Mouse (Mus musculus) neural tube, embryonic 14.5 days (tissue): ENCODE data around the gene C130032M10Rik. TPM values are rescaled to one million over a fixed set of nuclear protein-coding genes. Genes with fewer than 3 reads are reported as not detected.
"Not testable (repeated sequence)": the region's sequence is repeated elsewhere in the genome, so short reads cannot be mapped to it uniquely, and the experiment has no call there.

Experiments used
- ATAC-seq: fragments of 200-750 bp; cut with Nextera tagmentation; 2 replicates; pipeline ENCODE4 v1.8.0; 2017; ENCODE audit warnings: low read depth, mild to moderate bottlenecking, moderate TSS enrichment, moderate library complexity
- H3K27ac ChIP-seq: fragments of 300-500 bp; sonication (generic); 2 replicates; pipeline ENCODE4 v1.5.1; 2014; ENCODE audit warnings: low read depth, mild to moderate bottlenecking, control low read depth, low read length, moderate library complexity, mixed read lengths
- H3K27me3 ChIP-seq: fragments of 300-500 bp; sonication (generic); 2 replicates; pipeline ENCODE4 v1.6.1; 2014; ENCODE audit warnings: low read length; ENCODE audit not compliant: control insufficient read depth, insufficient read depth
- H3K36me3 ChIP-seq: fragments of 300-500 bp; sonication (generic); 2 replicates; pipeline ENCODE4 v1.6.1; 2014; ENCODE audit warnings: low read length, mixed read lengths; ENCODE audit not compliant: control insufficient read depth, insufficient read depth
- H3K4me1 ChIP-seq: fragments of 300-500 bp; sonication (generic); 2 replicates; pipeline ENCODE4 v1.6.1; 2014; ENCODE audit warnings: low read length; ENCODE audit not compliant: control insufficient read depth, insufficient read depth
- H3K4me2 ChIP-seq: fragments of 300-500 bp; sonication (generic); 2 replicates; pipeline ENCODE4 v1.6.1; 2014; ENCODE audit warnings: mild to moderate bottlenecking, low read depth, low read length, control low read depth
- H3K4me3 ChIP-seq: fragments of 300-500 bp; sonication (generic); 2 replicates; pipeline ENCODE4 v1.5.1; 2014; ENCODE audit warnings: low read depth, low read length, control low read depth, mixed read lengths
- H3K9ac ChIP-seq: fragments of 300-500 bp; sonication (generic); replicated peaks from 2 replicates; pipeline ENCODE4 v1.6.1; 2014; ENCODE audit warnings: low read depth, mild to moderate bottlenecking, control low read depth, low read length, mixed read lengths
- H3K9me3 ChIP-seq: fragments of 300-500 bp; sonication (generic); 2 replicates; pipeline ENCODE4 v1.6.1; 2016; ENCODE audit warnings: low read length; ENCODE audit not compliant: control insufficient read depth
- WGBS: fragments of 180-500 bp; shearing (Covaris S2); extraction: QIAGEN DNeasy Blood & Tissue Kit; methylation state at CpG from one replicate; pipeline ENCODE4 v1.1.7; 2014; 5-methylcytosine and 5-hydroxymethylcytosine counted together
- polyA plus RNA-seq: library from polyadenylated mRNA; unstranded; fragments of >200 nt; fragmentation: Nextera tagmentation; extraction: Ambion mirVana; gene quantifications from 2 replicates; pipeline ENCODE4 v1.2.1, GENCODE M21; 2014

The C130032M10Rik gene
- polyA plus RNA-seq, 1 experiment from 2014 or later: not detected

- no peak overlapping the region for H3K27ac ChIP-seq
- H3K4me2 ChIP-seq: no peak overlapping the region
- no peaks in the 10 kb centered on the region for H3K27me3 ChIP-seq
- no peak for ATAC-seq
- no peaks in the 10 kb centered on the region for H3K4me1 ChIP-seq
- no peak overlapping the region for H3K4me3 ChIP-seq
- H3K9me3 ChIP-seq: no peaks in the 10 kb centered on the region
- no peaks in the 10 kb centered on the region for H3K36me3 ChIP-seq
- WGBS: 74% methylated on average over 4 of the region's 4 CpGs
- no peak overlapping the region for H3K9ac ChIP-seq
These were observed 8.9 kb upstream of the C130032M10Rik start for GRCm38 (mm10) chr9:114506564-114506963.

- Histone ChIP-seq H3K4me1 (no peaks in the 10 kb centered on the region), H3K9me3 (no peaks in the 10 kb centered on the region), H3K36me3 (no peaks in the 10 kb centered on the region), H3K4me3 (no peak overlapping the region), H3K27me3 (no peaks in the 10 kb centered on the region), H3K4me2 (no peak overlapping the region), H3K27ac (no peak overlapping the region), H3K9ac (no peak overlapping the region)
- WGBS: 89% methylated on average over 9 of the region's 9 CpGs
- ATAC-seq: no peak
These were observed 8.1 kb upstream of the C130032M10Rik start for GRCm38 (mm10) chr9:114507421-114507820.

GRCm38 (mm10) chr9:114509785-114510184 is 5.7 kb upstream of the C130032M10Rik start:
- H3K36me3 ChIP-seq: peaks cover 6% of the 10 kb centered on the region; the same call in 1 of the 2 replicates

GRCm38 (mm10) chr9:114512831-114513230 is 2.7 kb upstream of the C130032M10Rik start:
- Histone ChIP-seq H3K36me3 (peaks cover 6% of the 10 kb centered on the region; the same call in 1 of the 2 replicates), H3K9me3 (peaks cover 14% of the 10 kb centered on the region; the same call in 1 of the 2 replicates), H3K4me2 (no peak overlapping the region), H3K9ac (no peak overlapping the region), H3K27ac (no peak overlapping the region), H3K27me3 (no peaks in the 10 kb centered on the region), H3K4me3 (no peak overlapping the region), H3K4me1 (no peaks in the 10 kb centered on the region)
- WGBS: 97% methylated on average over 21 of the region's 21 CpGs
- ATAC-seq: no peak

More at GRCm38 (mm10) chr9:114509785-114510184, 5.7 kb upstream of the C130032M10Rik start:
- no peak overlapping the region for H3K4me2 ChIP-seq
- no peak overlapping the region for H3K9ac ChIP-seq
- H3K9me3 ChIP-seq: peaks cover 14% of the 10 kb centered on the region; the same call in 1 of the 2 replicates
- no peak overlapping the region for H3K4me3 ChIP-seq
- WGBS: 96% methylated on average over 9 of the region's 9 CpGs
- H3K27me3 ChIP-seq: no peaks in the 10 kb centered on the region
- H3K27ac ChIP-seq: no peak overlapping the region
- H3K4me1 ChIP-seq: no peaks in the 10 kb centered on the region
- no peak for ATAC-seq

- ATAC-seq: no peak
- WGBS: 76% methylated on average over 13 of the region's 13 CpGs
- Histone ChIP-seq H3K4me2 (no peak overlapping the region), H3K4me3 (no peak overlapping the region), H3K9me3 (peaks cover 8% of the 10 kb centered on the region; the same call in 1 of the 2 replicates), H3K9ac (no peak overlapping the region), H3K36me3 (peaks cover 6% of the 10 kb centered on the region; the same call in 1 of the 2 replicates), H3K27ac (no peak overlapping the region), H3K4me1 (no peaks in the 10 kb centered on the region), H3K27me3 (no peaks in the 10 kb centered on the region)
These were observed 2.5 kb downstream of the C130032M10Rik start for GRCm38 (mm10) chr9:114517924-114518497.

- no peak overlapping the region for H3K9ac ChIP-seq
- peaks cover 2% of the 10 kb centered on the region; the same call in 1 of the 2 replicates for H3K36me3 ChIP-seq
- no peaks in the 10 kb centered on the region for H3K27me3 ChIP-seq
- H3K4me3 ChIP-seq: no peak overlapping the region
- no peak for ATAC-seq
- H3K4me2 ChIP-seq: no peak overlapping the region
- no peak overlapping the region for H3K27ac ChIP-seq
- 43% methylated on average over 9 of the region's 9 CpGs for WGBS
- H3K4me1 ChIP-seq: no peaks in the 10 kb centered on the region
- no peaks in the 10 kb centered on the region for H3K9me3 ChIP-seq
These were observed 3.4 kb downstream of the C130032M10Rik start for GRCm38 (mm10) chr9:114518812-114519477.

- WGBS: 72% methylated on average over 4 of the region's 4 CpGs
- not testable (repeated sequence) for H3K9me3 ChIP-seq, H3K27ac ChIP-seq, H3K4me1 ChIP-seq, H3K36me3 ChIP-seq, H3K27me3 ChIP-seq, H3K4me3 ChIP-seq, H3K4me2 ChIP-seq, ATAC-seq, H3K9ac ChIP-seq
These were observed 5.0 kb downstream of the C130032M10Rik start for GRCm38 (mm10) chr9:114520529-114520928.

- H3K27me3 ChIP-seq: no peaks in the 10 kb centered on the region
- 65% methylated on average over 5 of the region's 5 CpGs for WGBS
- H3K9ac ChIP-seq: no peak overlapping the region
- H3K4me1 ChIP-seq: peaks cover 14% of the 10 kb centered on the region
- H3K4me2 ChIP-seq: no peak overlapping the region
- H3K4me3 ChIP-seq: no peak overlapping the region
- H3K27ac ChIP-seq: no peak overlapping the region
- no peaks in the 10 kb centered on the region for H3K9me3 ChIP-seq
- H3K36me3 ChIP-seq: no peaks in the 10 kb centered on the region
- no peak for ATAC-seq
These were observed 6.5 kb downstream of the C130032M10Rik start for GRCm38 (mm10) chr9:114522041-114522440.

GRCm38 (mm10) chr9:114522501-114522900 is 7.0 kb downstream of the C130032M10Rik start:
- ATAC-seq: no peak
- H3K9me3 ChIP-seq: no peaks in the 10 kb centered on the region
- H3K4me1 ChIP-seq: peaks cover 14% of the 10 kb centered on the region
- 91% methylated on average over 9 of the region's 9 CpGs for WGBS
- H3K27ac ChIP-seq: no peak overlapping the region
- H3K4me2 ChIP-seq: no peak overlapping the region
- no peak overlapping the region for H3K4me3 ChIP-seq
- H3K9ac ChIP-seq: no peak overlapping the region
- H3K36me3 ChIP-seq: no peaks in the 10 kb centered on the region
- H3K27me3 ChIP-seq: no peaks in the 10 kb centered on the region
